Comparison of ENCODE assay signal across 25 mouse cellular contexts in the genomic region with DNA sequence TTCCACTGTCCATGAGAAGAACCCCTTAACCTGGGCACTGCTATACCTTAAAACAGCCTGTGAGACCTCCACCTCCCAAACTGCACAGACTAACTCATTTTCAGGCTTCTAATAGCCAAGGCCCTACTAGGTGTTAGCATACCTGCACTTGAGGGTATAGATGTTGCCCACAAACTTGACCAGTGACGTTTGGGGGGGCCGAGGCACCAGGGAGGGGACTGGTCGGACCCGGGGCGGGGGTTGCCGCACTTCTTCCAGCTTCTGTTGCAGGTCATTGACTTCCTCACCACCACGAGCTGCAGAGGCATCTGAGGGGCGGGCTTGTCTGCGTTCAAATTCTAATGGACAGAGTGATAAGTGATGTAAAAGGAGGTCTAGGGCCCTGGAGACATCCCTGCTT. TPM values are rescaled to one million over a fixed set of nuclear protein-coding genes. Genes with fewer than 3 reads are reported as not detected.
"Had no signal": no experiment of that assay in that cellular context is flagged by ENCODE, and none has a peak within 500 bp of the region (broad histone marks: within the 10 kb centered on the region; RNA-seq: fewer than 3 reads in every experiment).

No protein-coding gene starts in this region.

- H3K4me3 ChIP-seq: heart, adult 2 months; heart, embryonic 12.5 days; hindbrain, embryonic 13.5 days; hindbrain, embryonic 15.5 days; intestine, embryonic 15.5 days; kidney, embryonic 15.5 days; limb, embryonic 13.5 days; limb, embryonic 15.5 days; liver, embryonic 12.5 days had no signal

- H3K27ac ChIP-seq: heart, adult 2 months; hindbrain, embryonic 13.5 days; hindbrain, embryonic 15.5 days; hindbrain, postnatal 0 days; intestine, embryonic 15.5 days; kidney, embryonic 15.5 days; kidney, postnatal 0 days; limb, embryonic 13.5 days; limb, embryonic 15.5 days; liver, embryonic 12.5 days; liver, embryonic 14.5 days had no signal

- H3K4me2 ChIP-seq: heart, embryonic 12.5 days; hindbrain, embryonic 13.5 days; hindbrain, embryonic 15.5 days; intestine, embryonic 15.5 days; kidney, embryonic 15.5 days; limb, embryonic 13.5 days; limb, embryonic 15.5 days; liver, embryonic 12.5 days had no signal

- DNase-seq: gastrocnemius, postnatal 14 days; gastrocnemius, postnatal 36 days; heart, adult 2 months; heart, postnatal 10 days; heart, postnatal 36 days; kidney, adult 11 months; kidney, adult 2 months; kidney, adult 9 months; kidney, postnatal 14 days; kidney, postnatal 36 days; layer of hippocampus, adult 9-11 months; layer of hippocampus, postnatal 36 days; left cerebral cortex, postnatal 4 days had no signal

- H3K9me3 ChIP-seq: heart, embryonic 12.5 days; hindbrain, embryonic 13.5 days; hindbrain, embryonic 15.5 days; intestine, embryonic 15.5 days; kidney, embryonic 15.5 days; limb, embryonic 13.5 days; limb, embryonic 15.5 days; liver, embryonic 12.5 days had no signal

- H3K9ac ChIP-seq: heart, embryonic 12.5 days; hindbrain, embryonic 13.5 days; hindbrain, embryonic 15.5 days; intestine, embryonic 15.5 days; kidney, embryonic 15.5 days; limb, embryonic 13.5 days; limb, embryonic 15.5 days; liver, embryonic 12.5 days; liver, embryonic 14.5 days had no signal

- ATAC-seq: hindbrain, postnatal 0 days; intestine, embryonic 15.5 days; liver, embryonic 12.5 days had no signal

- H3K4me1 ChIP-seq: intestine, embryonic 15.5 days had no signal

- H3K27me3 ChIP-seq: heart, embryonic 12.5 days; hindbrain, embryonic 13.5 days; hindbrain, embryonic 15.5 days; intestine, embryonic 15.5 days; kidney, embryonic 15.5 days; limb, embryonic 13.5 days; limb, embryonic 15.5 days; liver, embryonic 12.5 days had no signal

RNA-seq across cellular contexts. Expression of a gene that starts 47.1 kb away (rescaled TPM):
- total RNA-seq: gastrocnemius, adult 8-10 months had no signal
